Mouse (Mus musculus) MEL (cell line): ENCODE measurements around the gene AC170998.1. TPM values are rescaled to one million over a fixed set of nuclear protein-coding genes. Genes with fewer than 3 reads are reported as not detected.
A peak's percentile ranks its signal among the peaks of the same experiment; 100 is the strongest.

Experiments used
- DNase-seq: peaks from one replicate; pipeline ENCODE4 v3.0.0; 2011; ENCODE audit warnings: low read depth, low spot score
- H3K27ac ChIP-seq: 2 replicates; pipeline ENCODE4 v1.5.1; 2012; ENCODE audit warnings: low read depth, mild to moderate bottlenecking, control low read depth, low read length, moderate library complexity; ENCODE audit not compliant: control insufficient read depth
- H3K27me3 ChIP-seq, 2 experiments: fragments of 150-350 bp in 1 of 2; sonication (generic) in 1 of 2; 2 replicates each; pipeline ENCODE4 v1.6.1; 2012; ENCODE audit warnings: low read length in 2 of 2, mild to moderate bottlenecking in 2 of 2, improper control_type of control experiment in 1 of 2, moderate library complexity in 1 of 2; ENCODE audit not compliant: insufficient read depth in 2 of 2, control insufficient read depth in 1 of 2
- H3K36me3 ChIP-seq, 2 experiments: 2 replicates each; pipeline ENCODE4 v1.6.1; 2012 to 2014; ENCODE audit warnings: low read length in 2 of 2, improper control_type of control experiment in 1 of 2, inconsistent platforms in 1 of 2, mild to moderate bottlenecking in 1 of 2; ENCODE audit not compliant: insufficient read depth in 2 of 2, control insufficient read depth in 1 of 2
- H3K4me1 ChIP-seq, 2 experiments: fragments of 150-350 bp in 1 of 2; sonication (generic) in 1 of 2; 2 replicates each; pipeline ENCODE4 v1.6.1; 2012; ENCODE audit warnings: low read length in 2 of 2, improper control_type of control experiment in 1 of 2, mild to moderate bottlenecking in 1 of 2; ENCODE audit not compliant: insufficient read depth in 2 of 2, control insufficient read depth in 1 of 2
- H3K4me3 ChIP-seq, 2 experiments: fragments of 150-350 bp in 1 of 2; sonication (generic) in 1 of 2; 2 replicates each; pipeline ENCODE4 v1.5.1; 2012; ENCODE audit warnings: low read depth in 2 of 2, low read length in 2 of 2, mild to moderate bottlenecking in 2 of 2, moderate library complexity in 2 of 2, control low read depth in 1 of 2, improper control_type of control experiment in 1 of 2; ENCODE audit not compliant: control insufficient read depth in 1 of 2, insufficient read depth in 1 of 2
- H3K79me2 ChIP-seq: 2 replicates; pipeline ENCODE4 v1.6.1; 2012; ENCODE audit warnings: mild to moderate bottlenecking, low read length, moderate library complexity; ENCODE audit not compliant: control insufficient read depth, poor library complexity, insufficient read depth
- H3K9ac ChIP-seq: 2 replicates; pipeline ENCODE4 v1.6.1; 2012; ENCODE audit warnings: low read depth, mild to moderate bottlenecking, control low read depth, low read length, moderate library complexity; ENCODE audit not compliant: control insufficient read depth, poor library complexity, severe bottlenecking
- H3K9me3 ChIP-seq: fragments of 150-350 bp; sonication (generic); replicated peaks from 2 replicates; pipeline ENCODE4 v1.6.1; 2012; ENCODE audit warnings: mild to moderate bottlenecking, low read length, improper control_type of control experiment, moderate library complexity; ENCODE audit not compliant: insufficient read depth
- CHD2 ChIP-seq: IDR thresholded peaks from 2 replicates; pipeline ENCODE4 v1.6.1; 2011; ENCODE audit warnings: low read length, improper control_type of control experiment
- CTCF ChIP-seq, 3 experiments: IDR thresholded peaks in 2 of 3; conservative IDR thresholded peaks in 1 of 3; 2 replicates each; pipeline ENCODE4 v1.5.1; 2011 to 2012; ENCODE audit warnings: low read length in 3 of 3, low read depth in 2 of 3, mild to moderate bottlenecking in 2 of 3, improper control_type of control experiment in 1 of 3, inconsistent platforms in 1 of 3, mixed read lengths in 1 of 3, moderate library complexity in 1 of 3; ENCODE audit not compliant: control insufficient read depth in 1 of 3, insufficient read depth in 1 of 3, poor library complexity in 1 of 3, severe bottlenecking in 1 of 3
- ELF1 ChIP-seq: IDR thresholded peaks from 2 replicates; pipeline ENCODE4 v1.6.1; 2014; ENCODE audit warnings: low read depth, mild to moderate bottlenecking, inconsistent platforms, low read length, improper control_type of control experiment, moderate library complexity
- EP300 ChIP-seq, 2 experiments: IDR thresholded peaks; 2 replicates each; pipeline ENCODE4 v1.6.1; 2011; ENCODE audit warnings: improper control_type of control experiment in 2 of 2, low read length in 2 of 2, low read depth in 1 of 2, mild to moderate bottlenecking in 1 of 2
- GABPA ChIP-seq: IDR thresholded peaks from 2 replicates; pipeline ENCODE4 v1.6.1; 2012; ENCODE audit warnings: low read depth, mild to moderate bottlenecking, inconsistent platforms, low read length, improper control_type of control experiment, moderate library complexity
- MXI1 ChIP-seq: IDR thresholded peaks from 2 replicates; pipeline ENCODE4 v1.6.1; 2011; ENCODE audit warnings: mild to moderate bottlenecking, low read depth, low read length, improper control_type of control experiment
- MYC ChIP-seq: IDR thresholded peaks from 2 replicates; pipeline ENCODE4 v1.6.1; 2011; ENCODE audit warnings: low read depth, mild to moderate bottlenecking, low read length, improper control_type of control experiment, moderate library complexity
- NELFE ChIP-seq: IDR thresholded peaks from 2 replicates; pipeline ENCODE4 v1.6.1; 2011; ENCODE audit warnings: low read depth, low read length, improper control_type of control experiment
- NRF1 ChIP-seq: IDR thresholded peaks from 2 replicates; pipeline ENCODE4 v1.6.1; 2014; ENCODE audit warnings: low read depth, mild to moderate bottlenecking, inconsistent platforms, low read length, improper control_type of control experiment, moderate library complexity; ENCODE audit not compliant: poor library complexity, insufficient read depth, severe bottlenecking
- RCOR1 ChIP-seq: IDR thresholded peaks from 2 replicates; pipeline ENCODE4 v1.6.1; 2012; ENCODE audit warnings: low read depth, mild to moderate bottlenecking, inconsistent platforms, low read length, improper control_type of control experiment
- TAL1 ChIP-seq: IDR thresholded peaks from 2 replicates; pipeline ENCODE4 v1.6.1; 2012; ENCODE audit warnings: mild to moderate bottlenecking, inconsistent platforms, low read length, moderate library complexity, mixed read lengths
- TCF12 ChIP-seq: IDR thresholded peaks from 2 replicates; pipeline ENCODE4 v1.6.1; 2014; ENCODE audit warnings: low read depth, mild to moderate bottlenecking, inconsistent platforms, low read length, improper control_type of control experiment, moderate library complexity
- UBTF ChIP-seq: IDR thresholded peaks from 2 replicates; pipeline ENCODE4 v1.6.1; 2012; ENCODE audit warnings: low read depth, mild to moderate bottlenecking, inconsistent platforms, low read length, improper control_type of control experiment, moderate library complexity, borderline replicate concordance; ENCODE audit not compliant: insufficient read depth
- USF1 ChIP-seq: IDR thresholded peaks from 2 replicates; pipeline ENCODE4 v1.6.1; 2014; ENCODE audit warnings: low read depth, mild to moderate bottlenecking, inconsistent platforms, low read length, improper control_type of control experiment, moderate library complexity
- USF2 ChIP-seq, 2 experiments: IDR thresholded peaks; 2 replicates each; pipeline ENCODE4 v1.6.1; 2011 to 2012; ENCODE audit warnings: improper control_type of control experiment in 2 of 2, low read length in 2 of 2, borderline replicate concordance in 1 of 2, inconsistent platforms in 1 of 2, low read depth in 1 of 2, mild to moderate bottlenecking in 1 of 2; ENCODE audit not compliant: insufficient read depth in 1 of 2
- ZNF384 ChIP-seq: IDR thresholded peaks from 2 replicates; pipeline ENCODE4 v1.6.1; 2012; ENCODE audit warnings: low read depth, mild to moderate bottlenecking, inconsistent platforms, low read length, improper control_type of control experiment
- polyA plus RNA-seq, 2 experiments: library from polyadenylated mRNA; stranded (reverse) in 1 of 2; unstranded in 1 of 2; fragments of >175 nt in 1 of 2; fragments of >200 nt in 1 of 2; gene quantifications; 2 replicates each; pipeline versions ENCODE4 v1.2.1 to v1.2.4; 2012; ENCODE audit warnings: low replicate concordance in 2 of 2, low read depth in 1 of 2; ENCODE audit not compliant: insufficient read length in 2 of 2, insufficient read depth in 1 of 2, missing spikeins in 1 of 2
- total RNA-seq: library from RNA; depleted of rRNA; stranded (reverse); fragments of 300-350 nt; gene quantifications from 2 replicates; pipeline ENCODE4 v1.2.3, GENCODE M21; 2012

Gene AC170998.1
- total and polyA plus RNA-seq, 3 experiments: 0.42 TPM; not detected in 1

DNA sequence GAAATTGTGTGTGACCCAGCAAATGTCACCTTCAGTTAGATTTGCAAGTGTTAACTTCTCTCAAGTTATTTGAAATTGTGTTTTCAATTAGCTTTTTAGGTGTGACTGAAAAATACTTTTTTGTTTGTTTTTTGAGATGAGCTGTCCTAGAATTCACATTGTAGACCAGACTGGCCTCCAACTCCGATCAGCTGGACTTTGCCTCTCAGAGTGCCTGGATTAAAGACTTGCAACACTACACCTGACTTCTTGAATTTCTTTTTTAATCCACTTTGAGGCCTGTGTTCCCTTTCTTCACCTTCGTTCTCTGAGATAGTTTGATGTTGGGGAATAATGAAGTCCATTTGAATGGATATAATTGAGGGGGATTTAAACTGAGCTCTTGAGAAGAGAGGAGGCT is 31.8 kb upstream of the AC170998.1 start:
- H3K79me2 ChIP-seq: peaks cover 74% of the 10 kb centered on the region
- H3K36me3 ChIP-seq: peaks cover 0 to 61% of the 10 kb centered on the region in 2 experiments; a peak in 2 of 4 replicates
- H3K9me3 ChIP-seq: no peaks in the 10 kb centered on the region
- H3K27me3 ChIP-seq: no peaks in the 10 kb centered on the region
- peaks cover 13 to 36% of the 10 kb centered on the region in 2 experiments for H3K4me1 ChIP-seq
- H3K9ac ChIP-seq: no peak overlapping the region
- no peak overlapping the region for H3K4me3 ChIP-seq
- no peak for DNase-seq
- TF ChIP-seq CHD2 (no peak), UBTF (no peak), NRF1 (no peak), EP300 (IDR thresholded peaks at IDR 0.05; ENCODE audit: low read depth in 1 of 2, low read length in 2 of 2) (no peak), MXI1 (no peak), GABPA (no peak), TAL1 (no peak), USF2 (IDR thresholded peaks at IDR 0.05; ENCODE audit: borderline replicate concordance in 1 of 2, insufficient read depth in 1 of 2, low read depth in 1 of 2, low read length in 2 of 2) (no peak), CTCF (IDR thresholded peaks at IDR 0.05 in 2 of 3, conservative IDR thresholded peaks at IDR 0.05 in 1 of 3; ENCODE audit: control insufficient read depth in 1 of 3, insufficient read depth in 1 of 3, low read depth in 2 of 3, low read length in 3 of 3, poor library complexity in 1 of 3, severe bottlenecking in 1 of 3) (no peak), USF1 (no peak), ELF1 (no peak), NELFE (no peak), TCF12 (no peak), ZNF384 (no peak), MYC (no peak)
- H3K27ac ChIP-seq: no peak overlapping the region

- no peak for DNase-seq
- Histone ChIP-seq H3K27ac (no peak overlapping the region), H3K4me1 (peaks cover 15 to 36% of the 10 kb centered on the region in 2 experiments), H3K79me2 (peaks cover 72% of the 10 kb centered on the region), H3K9me3 (no peaks in the 10 kb centered on the region), H3K9ac (no peak overlapping the region), H3K4me3 (no peak overlapping the region), H3K36me3 (peaks cover 0 to 67% of the 10 kb centered on the region in 2 experiments; a peak in 2 of 4 replicates), H3K27me3 (no peaks in the 10 kb centered on the region)
- TF ChIP-seq CTCF (IDR thresholded peaks at IDR 0.05 in 2 of 3, conservative IDR thresholded peaks at IDR 0.05 in 1 of 3; ENCODE audit: control insufficient read depth in 1 of 3, insufficient read depth in 1 of 3, low read depth in 2 of 3, low read length in 3 of 3, poor library complexity in 1 of 3, severe bottlenecking in 1 of 3): no peak
- peak; percentile 27 for TF ChIP-seq TAL1
- no peak for TF ChIP-seq USF2 (IDR thresholded peaks at IDR 0.05; ENCODE audit: borderline replicate concordance in 1 of 2, insufficient read depth in 1 of 2, low read depth in 1 of 2, low read length in 2 of 2)
- no peak for TF ChIP-seq UBTF
- peak; percentile 86 for TF ChIP-seq RCOR1
These were observed 31.1 kb upstream of the AC170998.1 start for GRCm38 (mm10) chr17:28694832-28695231.
